Mouse (Mus musculus) liver, adult 2 months (tissue): ENCODE results near the gene Rab7b.

Experiments
- CTCF ChIP-seq: fragments of 200-500 bp; IDR thresholded peaks from 2 replicates; pipeline ENCODE4 v1.5.1; 2011; ENCODE audit warnings: low read depth, low read length, control low read depth
- POLR2A ChIP-seq: fragments of 200-500 bp; IDR thresholded peaks from 2 replicates; pipeline ENCODE4 v1.6.1; 2011; ENCODE audit warnings: low read length, control low read depth; ENCODE audit not compliant: insufficient read depth; ENCODE audit errors: extremely low read depth

- no peak for TF ChIP-seq CTCF
- no peak for TF ChIP-seq POLR2A
Measured at GRCm38 (mm10) chr1:131664136-131664535, 24.4 kb upstream of the Rab7b start.
